Mouse (Mus musculus) hematopoietic stem cell, adult 5-6 weeks (primary cell): ENCODE data around the gene Mau2. TPM values are rescaled to one million over a fixed set of nuclear protein-coding genes. Genes with fewer than 3 reads are reported as not detected.
"Not testable (repeated sequence)": the region's sequence is repeated elsewhere in the genome, so short reads cannot be mapped to it uniquely, and the experiment has no call there.

Experiments
- ATAC-seq, 2 experiments: fragments of 125-278 bp in 1 of 2; replicated peaks in 1 of 2; 2 replicates each; pipeline ENCODE4 v1.8.0; 2016 to 2017; ENCODE audit warnings: inconsistent platforms in 2 of 2, mild to moderate bottlenecking in 2 of 2, moderate number of reproducible peaks in 2 of 2, low read depth in 1 of 2, moderate TSS enrichment in 1 of 2; ENCODE audit not compliant: low FRiP score in 2 of 2, poor library complexity in 2 of 2, severe bottlenecking in 2 of 2, insufficient read depth in 1 of 2, low TSS enrichment in 1 of 2
- total RNA-seq: library from RNA; stranded (forward); fragments of 172-1452, 232-1000 nt; gene quantifications from 2 replicates; pipeline ENCODE4 v1.2.3, GENCODE M21; 2017

The Mau2 gene
- total RNA-seq, 1 experiment from 2014 or later: 35.5 TPM

DNA sequence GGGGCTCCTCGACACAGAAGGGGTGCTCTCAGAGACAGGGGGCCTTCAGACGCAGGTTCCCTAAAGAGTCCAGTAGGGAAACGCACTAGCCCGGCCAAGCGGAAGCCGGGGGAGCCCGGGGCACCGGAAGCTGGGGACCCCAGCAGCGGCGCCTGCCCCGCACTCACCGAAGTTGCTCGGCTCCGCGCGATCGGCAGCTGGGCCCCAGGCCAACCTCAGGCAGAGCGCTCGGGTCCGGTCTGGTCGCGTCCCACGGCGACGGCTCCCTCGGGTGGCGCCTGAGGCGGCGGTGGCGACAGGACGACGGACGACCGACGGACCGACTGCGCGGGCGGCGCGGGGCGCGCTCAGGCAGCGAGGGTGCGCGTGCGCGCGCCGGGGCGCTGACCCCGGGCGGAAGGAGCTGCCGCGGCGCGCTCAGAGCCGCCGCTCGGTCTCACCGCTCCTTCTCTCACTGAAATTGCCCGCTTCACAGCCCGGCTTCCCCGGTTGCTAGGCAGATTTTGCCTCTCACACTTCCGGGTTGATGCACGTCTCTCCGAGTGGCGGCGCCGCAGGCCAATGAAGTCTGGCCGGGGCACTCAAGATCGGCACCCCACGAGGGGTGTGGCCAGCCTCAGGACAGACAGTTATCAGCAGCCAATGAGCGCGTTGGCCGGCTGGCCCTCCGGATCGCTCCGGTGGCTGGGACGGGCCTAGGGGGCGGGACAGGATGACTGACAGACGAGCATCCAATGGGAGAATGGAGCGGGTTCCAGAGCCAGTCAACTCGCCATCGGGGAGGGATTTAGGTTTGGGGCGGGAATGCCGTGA, 46.6 kb downstream of the Mau2 start, which contains the start of gene Gatad2a:
Gene Gatad2a, minus strand, starts transcription at position 609 of the 813 bp plus-strand sequence.
- peak; percentile 94 to 95 for ATAC-seq

DNA sequence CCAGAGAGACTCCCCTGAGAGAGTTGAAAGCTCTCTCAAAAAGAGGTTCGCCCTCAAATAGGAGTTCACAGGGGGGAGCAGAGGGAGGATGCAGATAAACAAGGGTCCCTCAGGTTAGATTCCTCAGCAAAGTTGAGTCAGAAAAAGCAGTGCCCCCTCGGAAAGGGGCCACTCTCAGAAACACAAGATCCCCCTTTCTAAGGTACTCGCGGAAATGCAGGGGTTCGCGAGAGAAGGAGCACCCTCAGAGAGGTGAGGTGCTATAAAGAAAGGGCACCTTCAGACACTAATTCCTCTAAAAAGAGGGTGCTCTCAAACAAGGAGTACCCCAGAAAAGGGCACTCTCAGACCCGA, 47.1 kb downstream of the Mau2 start:
- ATAC-seq: no peak

DNA sequence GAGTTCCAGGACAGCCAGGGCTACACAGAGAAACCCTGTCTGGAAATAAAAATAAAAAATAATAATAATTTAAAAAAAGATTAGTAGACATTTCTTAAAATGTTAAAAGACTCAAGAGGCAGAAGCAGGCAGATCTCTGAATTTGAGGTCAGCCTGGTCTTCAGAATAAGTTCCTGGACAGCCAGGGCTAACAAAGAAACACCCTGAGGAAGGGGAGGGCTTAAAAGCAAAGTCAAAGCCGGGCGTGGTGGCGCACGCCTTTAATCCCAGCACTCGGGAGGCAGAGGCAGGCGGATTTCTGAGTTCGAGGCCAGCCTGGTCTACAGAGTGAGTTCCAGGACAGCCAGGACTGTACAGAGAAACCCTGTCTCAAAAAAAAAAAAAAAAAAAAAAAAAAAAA, 53.6 kb downstream of the Mau2 start:
- ATAC-seq: not testable (repeated sequence)

GRCm38 (mm10) chr8:69987744-69988143, 54.8 kb downstream of the Mau2 start:
- no peak for ATAC-seq

DNA sequence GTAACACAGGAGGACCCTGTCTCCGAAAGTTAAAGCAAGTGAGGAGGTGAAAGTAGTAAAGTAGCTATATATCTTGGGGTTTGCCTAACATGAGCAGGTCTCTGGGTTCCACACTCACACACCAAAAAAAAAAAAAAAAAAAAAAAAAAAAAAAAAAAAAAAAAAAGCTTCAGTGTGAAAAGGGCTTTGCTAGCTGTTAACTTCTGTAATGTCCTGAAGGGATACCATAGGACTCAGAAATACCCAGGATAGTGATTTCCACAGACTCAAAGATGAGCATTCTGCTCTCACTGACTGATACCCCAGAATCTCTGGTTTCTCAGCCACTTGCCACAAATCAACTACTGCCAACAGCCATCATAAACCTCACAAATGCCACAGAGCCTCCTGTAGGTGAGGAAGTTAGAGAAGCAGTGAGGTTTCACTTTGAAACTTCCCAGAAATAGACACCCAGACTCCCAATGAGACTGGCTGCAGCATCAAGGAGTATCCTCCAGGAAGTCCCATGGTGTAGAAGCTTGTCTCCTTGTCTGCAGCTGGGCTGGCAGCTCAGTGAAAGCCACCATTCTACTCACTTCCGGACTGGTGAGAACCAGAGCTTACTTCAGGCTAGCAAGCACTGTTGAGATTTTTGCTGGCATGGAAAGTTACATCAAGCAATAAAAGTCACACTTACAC, 57.5 kb downstream of the Mau2 start:
- ATAC-seq: peak in 1 of 2 experiments; percentile 51; a peak in 1 of 4 replicates

DNA sequence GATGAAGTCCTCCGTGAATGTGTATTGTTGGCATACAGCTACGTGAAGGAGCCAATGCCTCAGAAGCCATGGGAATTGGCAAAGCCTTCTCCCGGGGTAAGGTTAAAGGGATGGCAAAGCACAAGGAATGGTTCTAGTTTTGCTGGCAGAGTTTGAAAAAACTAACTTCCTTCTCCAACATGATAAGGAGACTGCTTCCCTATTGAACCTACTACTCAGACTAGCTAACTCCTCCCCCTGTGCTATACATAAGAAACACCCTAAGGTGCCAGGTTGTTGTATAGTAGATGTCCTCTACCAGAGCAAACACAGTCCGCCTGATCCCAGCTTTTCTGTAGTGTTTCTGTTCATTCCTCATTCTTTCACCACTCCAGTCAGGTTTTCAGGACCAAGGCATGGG, 64.1 kb downstream of the Mau2 start:
- no peak for ATAC-seq

DNA sequence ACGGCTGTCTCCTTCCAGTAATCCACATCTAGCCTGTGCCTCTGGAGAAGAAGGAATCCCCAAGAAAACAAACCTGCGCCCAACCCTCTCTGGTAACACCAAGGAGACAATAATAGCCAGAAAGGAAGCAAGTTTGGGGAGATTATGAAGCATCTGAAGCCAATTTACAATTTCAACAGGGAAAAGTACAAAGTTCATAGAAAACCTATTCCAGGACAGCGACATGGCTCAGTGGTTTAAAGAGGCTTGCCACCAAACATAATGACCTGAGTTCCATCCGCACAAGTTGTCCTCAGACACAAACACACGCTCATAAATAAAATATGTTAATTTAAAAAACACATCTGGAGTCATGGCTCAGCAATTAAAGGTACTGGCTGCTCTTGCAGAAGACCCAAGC, 67.7 kb downstream of the Mau2 start:
- no peak for ATAC-seq

DNA sequence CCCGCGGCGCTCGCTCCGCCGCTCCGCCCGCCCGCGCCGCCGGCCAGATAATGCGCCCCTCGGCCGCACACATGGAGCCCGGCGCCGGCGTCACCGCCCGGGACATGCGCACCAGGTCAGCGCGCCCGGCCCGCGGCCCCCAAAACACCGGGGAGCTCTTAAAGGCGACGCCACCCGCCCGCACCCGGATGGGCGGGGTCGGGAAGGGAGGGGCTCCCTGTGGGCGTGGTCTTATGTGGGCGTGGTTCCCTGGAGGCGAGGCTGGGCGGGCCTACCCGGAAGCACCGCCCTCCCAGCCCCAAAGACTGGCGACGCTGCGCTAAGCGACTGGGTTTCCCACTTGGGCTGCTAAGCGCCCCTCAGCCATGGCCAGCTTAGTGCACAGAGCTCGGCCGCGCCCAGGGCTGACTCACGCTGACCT, 68.3 kb downstream of the Mau2 start:
- ATAC-seq: peak; percentile 90 to 93

DNA sequence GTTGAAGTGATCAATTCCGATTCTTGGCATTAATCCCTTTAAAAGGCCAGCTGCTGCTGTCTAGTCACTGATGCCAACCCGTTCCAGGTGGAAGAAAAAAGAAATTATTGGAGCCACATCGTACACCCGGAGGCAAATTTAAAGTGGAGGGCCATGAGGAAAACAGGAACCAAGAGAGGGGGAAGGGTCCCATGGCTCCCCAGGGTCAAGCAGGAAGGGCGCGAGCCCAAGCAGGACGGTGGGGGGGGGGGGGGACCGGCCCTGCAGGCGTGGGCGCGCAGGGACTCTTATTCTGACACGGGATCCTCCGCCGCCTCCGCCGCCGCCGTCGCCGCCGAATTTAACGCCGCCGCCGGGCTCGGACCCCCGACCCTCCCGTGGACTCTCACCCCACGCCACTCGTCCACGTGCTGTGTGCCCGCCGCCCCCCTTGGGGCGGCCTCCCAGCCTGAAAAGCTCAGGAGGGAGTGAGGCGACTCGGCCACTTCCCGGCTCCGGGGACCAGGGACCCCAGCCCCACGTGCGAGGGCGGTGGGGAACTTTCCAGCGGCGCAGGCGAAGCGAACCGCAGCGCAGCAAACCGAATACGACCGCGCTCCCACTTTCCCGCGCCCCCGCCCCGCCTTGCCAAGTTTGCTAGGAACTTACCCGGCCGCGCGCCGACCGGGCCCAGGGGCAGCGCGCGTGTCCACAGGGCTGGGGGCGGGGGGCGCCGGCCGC, 68.9 kb downstream of the Mau2 start:
- ATAC-seq: no peak

DNA sequence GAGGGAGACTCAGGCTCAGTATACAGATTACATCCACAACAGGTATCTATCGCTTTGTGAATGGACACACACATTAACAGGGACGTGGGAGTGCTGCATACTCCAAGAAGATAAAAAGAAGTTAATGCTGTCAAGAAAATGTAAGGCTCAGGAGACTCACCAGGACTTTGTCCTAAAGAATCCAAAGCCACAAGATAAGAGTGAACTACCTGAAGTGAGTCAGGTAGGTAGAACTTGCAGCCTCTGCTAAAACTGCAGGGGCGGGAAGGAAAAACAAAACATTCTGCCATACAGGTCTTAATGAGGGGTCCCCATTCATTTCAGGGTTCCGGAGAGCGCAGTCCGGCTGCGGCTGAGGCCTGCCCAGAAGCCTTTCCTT, 69.5 kb downstream of the Mau2 start:
- ATAC-seq: no peak

DNA sequence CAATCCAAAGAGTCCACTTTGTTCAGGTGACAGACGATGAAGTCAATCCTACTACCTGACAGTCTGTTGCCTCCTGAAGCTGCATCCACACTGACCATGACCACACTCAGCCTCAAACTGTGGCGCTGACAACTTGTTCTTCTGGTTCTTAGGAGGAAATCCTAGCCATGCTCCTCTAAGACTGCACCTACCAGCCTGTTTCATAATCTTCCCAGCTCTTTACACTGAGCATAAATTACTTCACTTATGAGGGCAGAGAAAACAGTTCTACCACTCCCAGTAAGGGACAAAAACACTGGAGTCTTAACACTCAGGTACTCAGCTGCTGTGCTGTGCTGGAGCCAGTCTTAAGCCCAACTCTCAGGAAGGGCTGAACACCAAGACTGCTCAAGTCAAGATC, 71.7 kb downstream of the Mau2 start:
- no peak for ATAC-seq

GRCm38 (mm10) chr8:69967291-69967933, 75.1 kb downstream of the Mau2 start:
- no peak for ATAC-seq

Other genes with a start within 250 kb of the Mau2 start
- 29.2 and 32.8 TPM in 2 replicates for gene Gmip, start 234.1 kb downstream of the Mau2 start, total RNA-seq
- gene Lpar2, start 220.3 kb downstream of the Mau2 start, total RNA-seq: 2.0 and 2.6 TPM in 2 replicates
- gene Pbx4, start 210.2 kb downstream of the Mau2 start, total RNA-seq: 25.7 and 31.1 TPM in 2 replicates
- 0.25 TPM in 1 of 2 replicates, not detected in the other for gene Cilp2, start 155.0 kb downstream of the Mau2 start, total RNA-seq
- 2.2 TPM in 1 of 2 replicates, not detected in the other for gene Tssk6, start 140.6 kb downstream of the Mau2 start, total RNA-seq
- gene Ndufa13, start 140.2 kb downstream of the Mau2 start, total RNA-seq: 90.0 and 103 TPM in 2 replicates
- gene Yjefn3, start 140.0 kb downstream of the Mau2 start, total RNA-seq: not detected in 2 replicates
- gene Gatad2a, start 46.4 kb downstream of the Mau2 start, total RNA-seq: 37.5 and 63.5 TPM in 2 replicates
- gene Sugp1, start 79 bp upstream of the Mau2 start, total RNA-seq: 28.4 and 37.7 TPM in 2 replicates
- gene Tm6sf2, start 30.2 kb upstream of the Mau2 start, total RNA-seq: 0.63 TPM in 1 of 2 replicates, not detected in the other
- gene Hapln4, start 40.7 kb upstream of the Mau2 start, total RNA-seq: 0.31 TPM in 1 of 2 replicates, not detected in the other
- not detected in 2 replicates for gene Ncan, start 78.1 kb upstream of the Mau2 start, total RNA-seq
- 11.4 and 13.9 TPM in 2 replicates for gene Nr2c2ap, start 88.6 kb upstream of the Mau2 start, total RNA-seq
- 6.8 and 22.8 TPM in 2 replicates for gene Rfxank, start 96.4 kb upstream of the Mau2 start, total RNA-seq
- gene Borcs8, start 96.8 kb upstream of the Mau2 start, total RNA-seq: 39.0 and 43.0 TPM in 2 replicates
- 0.25 TPM in 1 of 2 replicates, not detected in the other for gene Mef2b, start 97.0 kb upstream of the Mau2 start, total RNA-seq
- gene Tmem161a, start 129.6 kb upstream of the Mau2 start, total RNA-seq: 10.8 and 17.1 TPM in 2 replicates
- 1.9 and 4.2 TPM in 2 replicates for gene Slc25a42, start 169.6 kb upstream of the Mau2 start, total RNA-seq
- gene Sugp2, start 191.5 kb upstream of the Mau2 start, total RNA-seq: 52.8 and 62.7 TPM in 2 replicates
- gene Armc6, start 191.7 kb upstream of the Mau2 start, total RNA-seq: 3.4 and 4.3 TPM in 2 replicates
- 21.1 and 38.2 TPM in 2 replicates for gene Homer3, start 240.1 kb upstream of the Mau2 start, total RNA-seq